In genomic region chr14:120170733-120171132, GRCm38 (mm10) we compare ENCODE assay signal across 21 mouse cellular contexts.
A peak's percentile ranks its signal among the peaks of the same experiment; 100 is the strongest.
DNase-seq lines count a peak whose midpoint lies in the region; TF ChIP-seq lines count a peak whose summit lies in the region.
"Had no signal": no experiment of that assay in that cellular context is flagged by ENCODE, and none has a peak within 500 bp of the region (broad histone marks: within the 10 kb centered on the region; RNA-seq: fewer than 3 reads in every experiment).

No protein-coding gene starts in this region.

- peak; percentile 34 for DNase-seq in heart, adult 11 months
- DNase-seq in heart, adult 18-20 months = no peak
- peak; percentile 32 to 50 for DNase-seq in left cerebral cortex, postnatal 14 days (ENCODE audit: low spot score in 2 of 2)
- DNase-seq in left cerebral cortex, postnatal 4 days = no peak
- no peak for DNase-seq in adrenal gland, postnatal 25 days
- DNase-seq: adrenal gland, adult 2 months; adrenal gland, postnatal 14 days; cerebellum, adult 18-20 months; cerebellum, adult 9-10 months; cerebellum, postnatal 14 days; forebrain, postnatal 0 days; gastrocnemius, postnatal 10 days; gastrocnemius, postnatal 36 days; heart, postnatal 10 days; heart, postnatal 36 days had no signal

- H3K27ac ChIP-seq in cortical plate, adult 2 months (ENCODE audit: insufficient read depth, low read length) = peak overlapping the region; percentile 74; the same call in 1 of the 2 replicates
- H3K27ac ChIP-seq: heart, embryonic 15.5 days; hindbrain, embryonic 10.5 days; hindbrain, embryonic 13.5 days; intestine, embryonic 15.5 days had no signal

- intact Hi-C loops in left cerebral cortex, postnatal 14 days (cut with DNase I) = no loop called here
- intact Hi-C loops in left cerebral cortex, postnatal 4 days (cut with DNase I) = no loop called here

- no peak for TF ChIP-seq CTCF in cortical plate, adult 2 months (IDR thresholded peaks at IDR 0.05; ENCODE audit: extremely low read depth, insufficient read depth, low read length)

- no peak overlapping the region for H3K4me3 ChIP-seq in cortical plate, adult 2 months (ENCODE audit: insufficient read depth, low read length)
- H3K4me3 ChIP-seq: heart, embryonic 12.5 days; heart, embryonic 15.5 days; hindbrain, embryonic 10.5 days; hindbrain, embryonic 13.5 days; intestine, embryonic 15.5 days had no signal

- no peak for TF ChIP-seq POLR2A in cortical plate, adult 2 months (IDR thresholded peaks at IDR 0.05; ENCODE audit: extremely low read depth, insufficient read depth, low read length)

- peaks cover 13% of the 10 kb centered on the region for H3K4me1 ChIP-seq in cortical plate, adult 2 months (ENCODE audit: control insufficient read depth, insufficient read depth, low read length)
- H3K4me1 ChIP-seq: heart, embryonic 12.5 days; heart, embryonic 15.5 days; hindbrain, embryonic 10.5 days; hindbrain, embryonic 13.5 days; intestine, embryonic 15.5 days had no signal

Comparison
In these comparisons a context has a peak if more than half of its experiments do, and no peak if none do; other contexts are left out.
1. DNase-seq: peak in heart, adult 11 months (single experiment) and left cerebral cortex, postnatal 14 days (2 of 2); none in heart, adult 18-20 months (0 of 2), left cerebral cortex, postnatal 4 days (single experiment) and adrenal gland, postnatal 25 days (single experiment).